Mouse (Mus musculus): ENCODE results near the gene Krcc1. TPM values are rescaled to one million over a fixed set of nuclear protein-coding genes. Genes with fewer than 3 reads are reported as not detected.

Gene Krcc1
- total and polyA plus RNA-seq, 3 experiments: 25.8 to 31.6 TPM; not detected in 1

DNA sequence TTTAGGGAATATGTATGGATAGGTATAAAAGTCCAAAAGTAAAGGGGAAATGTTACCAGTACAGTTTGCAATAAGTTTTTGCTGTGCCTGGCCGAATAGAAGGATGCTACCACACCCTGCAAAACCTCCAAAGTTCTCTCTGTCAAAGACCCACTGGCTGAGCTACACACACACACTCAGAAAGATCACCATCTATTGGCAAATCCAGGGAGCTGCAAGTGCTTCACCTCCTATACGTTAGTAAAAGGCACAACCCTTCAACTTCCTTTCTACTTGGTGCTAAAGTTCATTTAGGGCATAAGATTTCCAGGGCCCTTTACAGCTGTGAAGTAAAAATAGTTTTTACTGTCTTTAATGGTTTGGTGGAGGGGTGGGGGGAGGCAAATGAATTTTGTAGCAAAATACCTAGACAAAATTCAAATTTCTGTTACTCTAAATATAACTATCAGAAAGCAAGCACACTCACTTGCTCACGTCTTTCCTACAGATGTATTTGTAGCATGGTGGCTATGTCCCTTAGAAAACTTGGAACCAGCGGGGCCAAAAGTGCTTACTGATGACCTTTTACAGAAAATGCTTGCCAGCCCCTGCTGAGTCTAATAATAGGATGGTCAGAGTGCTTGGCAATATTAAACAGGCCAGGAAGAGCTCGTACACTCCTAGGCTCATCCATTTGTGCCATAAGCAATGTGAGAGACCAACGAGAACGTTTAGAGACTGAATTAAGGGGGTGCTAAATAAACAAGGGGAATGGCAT, 2.4 kb upstream of the Krcc1 start:
- Histone ChIP-seq H3K4me3 (ENCODE audit: control insufficient read depth in 1 of 2, insufficient read depth in 1 of 2, low read depth in 2 of 2, low read length in 2 of 2) (peak overlapping the region in 1 of 2 experiments; percentile 21; a peak in 3 of 4 replicates), H3K79me2 (ENCODE audit: control insufficient read depth, insufficient read depth, low read length, poor library complexity) (peaks cover 19% of the 10 kb centered on the region), H3K27ac (ENCODE audit: control insufficient read depth, low read depth, low read length) (peak overlapping the region; percentile 99), H3K27me3 (ENCODE audit: control insufficient read depth in 1 of 2, insufficient read depth in 2 of 2, low read length in 2 of 2) (no peaks in the 10 kb centered on the region), H3K9ac (ENCODE audit: control insufficient read depth, low read depth, low read length, poor library complexity, severe bottlenecking) (peak overlapping the region; percentile 78), H3K4me1 (ENCODE audit: control insufficient read depth in 1 of 2, insufficient read depth in 2 of 2, low read length in 2 of 2) (peaks cover 15 to 22% of the 10 kb centered on the region in 2 experiments), H3K36me3 (ENCODE audit: control insufficient read depth in 1 of 2, insufficient read depth in 2 of 2, low read length in 2 of 2) (peaks cover 0 to 26% of the 10 kb centered on the region in 2 experiments; a peak in 3 of 4 replicates), H3K9me3 (replicated peaks; ENCODE audit: insufficient read depth, low read length) (no peaks in the 10 kb centered on the region)
- DNase-seq (ENCODE audit: low read depth, low spot score): peak; percentile 87
- no peak for TF ChIP-seq MAFK (IDR thresholded peaks at IDR 0.05; ENCODE audit: borderline replicate concordance, low read depth, low read length)
- TF ChIP-seq HCFC1 (IDR thresholded peaks at IDR 0.05; ENCODE audit: low read depth, low read length): peak; percentile 48; the same call in 1 of the 2 replicates
- TF ChIP-seq EP300 (IDR thresholded peaks at IDR 0.05; ENCODE audit: low read depth in 1 of 2, low read length in 2 of 2): no peak
- no peak for TF ChIP-seq KAT2A (conservative IDR thresholded peaks at IDR 0.05; ENCODE audit: low read depth, low read length)
- TF ChIP-seq TBP (IDR thresholded peaks at IDR 0.05; ENCODE audit: low read depth, low read length): 0 out of 2 replicates have a peak, but pooled peaks have one; percentile 55
- TF ChIP-seq MYB (IDR thresholded peaks at IDR 0.05; ENCODE audit: low read depth, low read length): no peak
- peak; percentile 56 for TF ChIP-seq RAD21 (IDR thresholded peaks at IDR 0.05; ENCODE audit: low read depth, low read length)
- TF ChIP-seq ZKSCAN1 (IDR thresholded peaks at IDR 0.05; ENCODE audit: low read depth, low read length): no peak
- TF ChIP-seq SMC3 (IDR thresholded peaks at IDR 0.05; ENCODE audit: low read depth, low read length): peak; percentile 64
- no peak for TF ChIP-seq MAX (IDR thresholded peaks at IDR 0.05; ENCODE audit: low read length)
- peak; percentile 25; the same call in 1 of the 2 replicates for TF ChIP-seq ETS1 (IDR thresholded peaks at IDR 0.05; ENCODE audit: low read depth, low read length)
- no peak for TF ChIP-seq TAL1 (IDR thresholded peaks at IDR 0.05; ENCODE audit: low read length)
- no peak for TF ChIP-seq UBTF (IDR thresholded peaks at IDR 0.05; ENCODE audit: borderline replicate concordance, insufficient read depth, low read depth, low read length)
- TF ChIP-seq POLR2AphosphoS2 (IDR thresholded peaks at IDR 0.05; ENCODE audit: low read length): no peak
- no peak for TF ChIP-seq TCF12 (IDR thresholded peaks at IDR 0.05; ENCODE audit: low read depth, low read length)
- TF ChIP-seq MEF2A (IDR thresholded peaks at IDR 0.05; ENCODE audit: extremely low read depth, insufficient replicate concordance, low read depth, low read length, poor library complexity, severe bottlenecking): no peak
- TF ChIP-seq CTCF (IDR thresholded peaks at IDR 0.05 in 2 of 3, conservative IDR thresholded peaks at IDR 0.05 in 1 of 3; ENCODE audit: control insufficient read depth in 1 of 3, insufficient read depth in 1 of 3, low read depth in 2 of 3, low read length in 3 of 3, poor library complexity in 1 of 3, severe bottlenecking in 1 of 3): peak; percentile 23 to 69 (median 51); a peak in 5 of 6 replicates
- TF ChIP-seq CHD2 (IDR thresholded peaks at IDR 0.05; ENCODE audit: low read length): no peak
- no peak for TF ChIP-seq GABPA (IDR thresholded peaks at IDR 0.05; ENCODE audit: low read depth, low read length)
- no peak for TF ChIP-seq MAZ (IDR thresholded peaks at IDR 0.05; ENCODE audit: low read depth, low read length)
- peak; percentile 29; the same call in 1 of the 2 replicates for TF ChIP-seq GATA1 (IDR thresholded peaks at IDR 0.05; ENCODE audit: low read depth, low read length)
- peak; percentile 37; the same call in 1 of the 2 replicates for TF ChIP-seq ZC3H11A (IDR thresholded peaks at IDR 0.05; ENCODE audit: low read depth, low read length)
- TF ChIP-seq ZMIZ1 (IDR thresholded peaks at IDR 0.05; ENCODE audit: low read depth, low read length): no peak
- TF ChIP-seq MXI1 (IDR thresholded peaks at IDR 0.05; ENCODE audit: low read depth, low read length): no peak
- TF ChIP-seq USF1 (IDR thresholded peaks at IDR 0.05; ENCODE audit: low read depth, low read length): no peak
- no peak for TF ChIP-seq ZNF384 (IDR thresholded peaks at IDR 0.05; ENCODE audit: low read depth, low read length)
- no peak; the same call in 1 of the 2 replicates for TF ChIP-seq RCOR1 (IDR thresholded peaks at IDR 0.05; ENCODE audit: low read depth, low read length)
- no peak for TF ChIP-seq POLR2A (IDR thresholded peaks at IDR 0.05; ENCODE audit: control insufficient read depth in 1 of 2, insufficient read depth in 1 of 2, low read depth in 1 of 2, low read length in 2 of 2, poor library complexity in 1 of 2)
- no peak for TF ChIP-seq POLR2AphosphoS5 (IDR thresholded peaks at IDR 0.05; ENCODE audit: borderline replicate concordance, low read depth, low read length)
- TF ChIP-seq NRF1 (IDR thresholded peaks at IDR 0.05; ENCODE audit: insufficient read depth, low read depth, low read length, poor library complexity, severe bottlenecking): no peak
- TF ChIP-seq NELFE (IDR thresholded peaks at IDR 0.05; ENCODE audit: low read depth, low read length): no peak
- no peak for TF ChIP-seq JUND (IDR thresholded peaks at IDR 0.05; ENCODE audit: low read depth, low read length)
- TF ChIP-seq CHD1 (IDR thresholded peaks at IDR 0.05; ENCODE audit: low read depth, low read length): no peak; the same call in 1 of the 2 replicates
- no peak for TF ChIP-seq BHLHE40 (IDR thresholded peaks at IDR 0.05; ENCODE audit: borderline replicate concordance, low read depth, low read length)
- TF ChIP-seq E2F4 (IDR thresholded peaks at IDR 0.05; ENCODE audit: borderline replicate concordance, low read depth, low read length): no peak
- no peak for TF ChIP-seq MYC (IDR thresholded peaks at IDR 0.05; ENCODE audit: low read depth, low read length)
